Mouse (Mus musculus): ENCODE measurements around the gene Tbc1d9b. TPM values are rescaled to one million over a fixed set of nuclear protein-coding genes. Genes with fewer than 3 reads are reported as not detected.

Gene Tbc1d9b
- total RNA-seq, 2 experiments from 2014 or later = 22.7 to 23.4 TPM

- DNase-seq = no peak
- intact Hi-C loops (cut with DNase I; ENCODE audit: low total_unique reads) = no loop called here
Observed at GRCm38 (mm10) chr11:50132265-50132664, 1.1 kb downstream of the Tbc1d9b start.

GRCm38 (mm10) chr11:50134136-50134859 is 3.1 kb downstream of the Tbc1d9b start:
- intact Hi-C loops (cut with DNase I; ENCODE audit: low total_unique reads) = no loop called here
- no peak for DNase-seq

GRCm38 (mm10) chr11:50138206-50138822 is 7.1 kb downstream of the Tbc1d9b start:
- intact Hi-C loops (cut with DNase I; ENCODE audit: low total_unique reads) = no loop called here
- DNase-seq = no peak

GRCm38 (mm10) chr11:50139571-50139970 is 8.4 kb downstream of the Tbc1d9b start:
- no peak for DNase-seq
- intact Hi-C loops (cut with DNase I; ENCODE audit: low total_unique reads) = no loop called here

GRCm38 (mm10) chr11:50145529-50145928 is 14.3 kb downstream of the Tbc1d9b start:
- intact Hi-C loops (cut with DNase I; ENCODE audit: low total_unique reads) = no loop called here
- DNase-seq = no peak

GRCm38 (mm10) chr11:50146121-50146520 is 14.9 kb downstream of the Tbc1d9b start:
- DNase-seq = no peak
- intact Hi-C loops (cut with DNase I; ENCODE audit: low total_unique reads) = no loop called here

GRCm38 (mm10) chr11:50147267-50147957 is 16.2 kb downstream of the Tbc1d9b start:
- intact Hi-C loops (cut with DNase I; ENCODE audit: low total_unique reads) = no loop called here
- DNase-seq = no peak

- no peak for DNase-seq
- intact Hi-C loops (cut with DNase I; ENCODE audit: low total_unique reads) = no loop called here
Observed at GRCm38 (mm10) chr11:50147958-50148476, 16.8 kb downstream of the Tbc1d9b start.

GRCm38 (mm10) chr11:50149200-50149599 is 18.0 kb downstream of the Tbc1d9b start:
- DNase-seq = peak; percentile 52
- intact Hi-C loops (cut with DNase I; ENCODE audit: low total_unique reads) = no loop called here

- intact Hi-C loops (cut with DNase I; ENCODE audit: low total_unique reads) = no loop called here
- no peak for DNase-seq
Observed at GRCm38 (mm10) chr11:50149603-50150150, 18.5 kb downstream of the Tbc1d9b start.

GRCm38 (mm10) chr11:50151374-50151773 is 20.2 kb downstream of the Tbc1d9b start:
- intact Hi-C loops (cut with DNase I; ENCODE audit: low total_unique reads) = no loop called here
- no peak for DNase-seq

- no peak for DNase-seq
- intact Hi-C loops (cut with DNase I; ENCODE audit: low total_unique reads) = no loop called here
Observed at GRCm38 (mm10) chr11:50154166-50154565, 23.0 kb downstream of the Tbc1d9b start.

- intact Hi-C loops (cut with DNase I; ENCODE audit: low total_unique reads) = no loop called here
- no peak for DNase-seq
Observed at GRCm38 (mm10) chr11:50154777-50155520, 23.8 kb downstream of the Tbc1d9b start.

- intact Hi-C loops (cut with DNase I; ENCODE audit: low total_unique reads) = no loop called here
Observed at GRCm38 (mm10) chr11:50155785-50156184, 24.6 kb downstream of the Tbc1d9b start.

GRCm38 (mm10) chr11:50156725-50157258 is 25.6 kb downstream of the Tbc1d9b start:
- DNase-seq = no peak
- intact Hi-C loops (cut with DNase I; ENCODE audit: low total_unique reads) = no loop called here

More at GRCm38 (mm10) chr11:50155785-50156184, 24.6 kb downstream of the Tbc1d9b start:
- no peak for DNase-seq

- DNase-seq = no peak
- intact Hi-C loops (cut with DNase I; ENCODE audit: low total_unique reads) = no loop called here
Observed at GRCm38 (mm10) chr11:50158346-50158745, 27.1 kb downstream of the Tbc1d9b start.

GRCm38 (mm10) chr11:50159347-50159746 is 28.2 kb downstream of the Tbc1d9b start:
- DNase-seq = no peak
- intact Hi-C loops (cut with DNase I; ENCODE audit: low total_unique reads) = no loop called here

- peak; percentile 53 for DNase-seq
- intact Hi-C loops (cut with DNase I; ENCODE audit: low total_unique reads) = loop anchor here (5.0 kb wide), 1 partner anchor 71 kb away; no protein-coding TSS in a partner anchor
Observed at GRCm38 (mm10) chr11:50161578-50162304, 30.5 kb downstream of the Tbc1d9b start.
